Comparison of ENCODE assay signal across 8 mouse cellular contexts in genomic region chr1:55088611-55089497, GRCm38 (mm10). TPM values are rescaled to one million over a fixed set of nuclear protein-coding genes. Genes with fewer than 3 reads are reported as not detected.
DNase-seq lines count a peak whose midpoint lies in the region; ATAC-seq and TF ChIP-seq lines count a peak whose summit lies in the region.

No protein-coding gene starts in this region.

- 0 out of 2 replicates have a peak, but pooled peaks cover 4% of the 10 kb centered on the region for H3K4me1 ChIP-seq in kidney, postnatal 0 days (replicated peaks; ENCODE audit: insufficient read depth, low read length)
- peaks cover 3% of the 10 kb centered on the region; the same call in 1 of the 2 replicates for H3K4me1 ChIP-seq in brown adipose tissue, adult 24 weeks (ENCODE audit: control insufficient read depth, insufficient read depth, insufficient read length, low read length)
- H3K4me1 ChIP-seq in hindbrain, embryonic 16.5 days (ENCODE audit: control insufficient read depth, insufficient read depth, low read depth, low read length): peaks cover 31% of the 10 kb centered on the region
- peaks cover 34% of the 10 kb centered on the region for H3K4me1 ChIP-seq in midbrain, embryonic 16.5 days (ENCODE audit: control insufficient read depth, insufficient read depth, low read length)

- peak overlapping the region; percentile 82 for H3K4me2 ChIP-seq in kidney, postnatal 0 days (ENCODE audit: low read length)
- peak overlapping the region; percentile 79 for H3K4me2 ChIP-seq in hindbrain, embryonic 16.5 days (ENCODE audit: low read length)
- H3K4me2 ChIP-seq in midbrain, embryonic 16.5 days (ENCODE audit: low read length): peak overlapping the region; percentile 52

- 3% methylated on average over 16 of the region's 16 CpGs for WGBS in kidney, postnatal 0 days
- WGBS in hindbrain, embryonic 16.5 days: 6% methylated on average over 16 of the region's 16 CpGs
- 9% methylated on average over 16 of the region's 16 CpGs for WGBS in midbrain, embryonic 16.5 days

- ATAC-seq in kidney, postnatal 0 days (replicated peaks; ENCODE audit: low FRiP score, low read depth): no peak
- ATAC-seq in hindbrain, embryonic 16.5 days: no peak
- ATAC-seq in midbrain, embryonic 16.5 days: no peak

- no peaks in the 10 kb centered on the region for H3K27me3 ChIP-seq in kidney, postnatal 0 days (ENCODE audit: insufficient read depth, low read length)
- no peaks in the 10 kb centered on the region for H3K27me3 ChIP-seq in hindbrain, embryonic 16.5 days (replicated peaks; ENCODE audit: control insufficient read depth, insufficient read depth, low read length)
- H3K27me3 ChIP-seq in midbrain, embryonic 16.5 days (ENCODE audit: control insufficient read depth, insufficient read depth, low read depth, low read length): no peaks in the 10 kb centered on the region

- H3K27ac ChIP-seq in kidney, postnatal 0 days: peak overlapping the region; percentile 99
- H3K27ac ChIP-seq in brown adipose tissue, adult 24 weeks (replicated peaks; ENCODE audit: low read depth, low read length): peak overlapping the region; percentile 94
- H3K27ac ChIP-seq in hindbrain, embryonic 16.5 days (ENCODE audit: low read depth, low read length): peak overlapping the region; percentile 95
- peak overlapping the region; percentile 95 for H3K27ac ChIP-seq in midbrain, embryonic 16.5 days (ENCODE audit: low read length)

- TF ChIP-seq CTCF in kidney, postnatal 0 days (IDR thresholded peaks at IDR 0.05; ENCODE audit: low read depth): no peak

- H3K9me3 ChIP-seq in kidney, postnatal 0 days (replicated peaks; ENCODE audit: low read length): no peaks in the 10 kb centered on the region
- H3K9me3 ChIP-seq in hindbrain, embryonic 16.5 days (ENCODE audit: control insufficient read depth, low read length): no peaks in the 10 kb centered on the region
- H3K9me3 ChIP-seq in midbrain, embryonic 16.5 days (replicated peaks; ENCODE audit: control insufficient read depth, low read length, poor library complexity, severe bottlenecking): no peaks in the 10 kb centered on the region

- H3K4me3 ChIP-seq in kidney, postnatal 0 days (replicated peaks; ENCODE audit: low read depth, low read length): peak overlapping the region; percentile 92
- H3K4me3 ChIP-seq in brown adipose tissue, adult 24 weeks (ENCODE audit: insufficient read depth, low read depth, low read length): peak overlapping the region; percentile 94
- peak overlapping the region; percentile 89 for H3K4me3 ChIP-seq in hindbrain, embryonic 16.5 days (ENCODE audit: low read length)
- H3K4me3 ChIP-seq in midbrain, embryonic 16.5 days (ENCODE audit: low read depth, low read length): peak overlapping the region; percentile 95

- H3K9ac ChIP-seq in kidney, postnatal 0 days (ENCODE audit: low read depth, low read length): peak overlapping the region; percentile 87
- H3K9ac ChIP-seq in hindbrain, embryonic 16.5 days (ENCODE audit: low read depth, low read length): peak overlapping the region; percentile 89
- peak overlapping the region; percentile 96 for H3K9ac ChIP-seq in midbrain, embryonic 16.5 days (ENCODE audit: low read depth, low read length)

- no peak for DNase-seq in kidney, postnatal 0 days (ENCODE audit: low spot score)
- no peak for DNase-seq in kidney, adult 11 months
- no peak for DNase-seq in layer of hippocampus, adult 18-20 months (ENCODE audit: low spot score in 2 of 2)
- no peak for DNase-seq in urinary bladder, postnatal 25 days (ENCODE audit: low spot score)
- no peak for DNase-seq in kidney, postnatal 25 days

- peaks cover 5% of the 10 kb centered on the region; the same call in 1 of the 2 replicates for H3K36me3 ChIP-seq in kidney, postnatal 0 days (ENCODE audit: insufficient read depth, low read length)
- peaks cover 12% of the 10 kb centered on the region; the same call in 1 of the 2 replicates for H3K36me3 ChIP-seq in hindbrain, embryonic 16.5 days (ENCODE audit: control insufficient read depth, insufficient read depth, low read length)
- H3K36me3 ChIP-seq in midbrain, embryonic 16.5 days (ENCODE audit: control insufficient read depth, insufficient read depth, low read length): peaks cover 9% of the 10 kb centered on the region

RNA-seq across cellular contexts. Expression of gene Hspd1, which starts 0.8 kb away (rescaled TPM):
- polyA plus RNA-seq in kidney, postnatal 0 days (2015; fragmentation: Nextera tagmentation; extraction: Ambion mirVana): 315 and 358 TPM in 2 replicates
- polyA plus RNA-seq in brown adipose tissue, adult 24 weeks (2012; ENCODE audit: insufficient read depth, insufficient read length, missing spikeins): 567 and 689 TPM in 2 replicates
- 284 and 285 TPM in 2 replicates for polyA plus RNA-seq in hindbrain, embryonic 16.5 days (2015; fragmentation: Nextera tagmentation; extraction: Ambion mirVana)
- 255 and 276 TPM in 2 replicates for polyA plus RNA-seq in midbrain, embryonic 16.5 days (2015; fragmentation: Nextera tagmentation; extraction: Ambion mirVana)
- 100 to 1,000 TPM; 179 to 181 TPM for total RNA-seq in layer of hippocampus, adult 18-20 months (2021)

RNA-seq across cellular contexts. Expression of gene Hspe1, which starts 0.9 kb away (rescaled TPM):
- polyA plus RNA-seq in kidney, postnatal 0 days (2015; fragmentation: Nextera tagmentation; extraction: Ambion mirVana): 528 and 576 TPM in 2 replicates
- polyA plus RNA-seq in brown adipose tissue, adult 24 weeks (2012; ENCODE audit: insufficient read depth, insufficient read length, missing spikeins): 681 and 735 TPM in 2 replicates
- polyA plus RNA-seq in hindbrain, embryonic 16.5 days (2015; fragmentation: Nextera tagmentation; extraction: Ambion mirVana): 223 and 242 TPM in 2 replicates
- 224 and 238 TPM in 2 replicates for polyA plus RNA-seq in midbrain, embryonic 16.5 days (2015; fragmentation: Nextera tagmentation; extraction: Ambion mirVana)
- total RNA-seq in layer of hippocampus, adult 18-20 months (2021): 100 to 1,000 TPM in 1 of 2 experiments, 10 to 100 TPM in 1; 95.7 to 106 TPM

RNA-seq across cellular contexts. Expression of gene Coq10b, which starts 36.3 kb away (rescaled TPM):
- polyA plus RNA-seq in kidney, postnatal 0 days (2015; fragmentation: Nextera tagmentation; extraction: Ambion mirVana): 23.9 and 25.5 TPM in 2 replicates
- polyA plus RNA-seq in brown adipose tissue, adult 24 weeks (2012; ENCODE audit: insufficient read depth, insufficient read length, missing spikeins): 34.4 and 39.4 TPM in 2 replicates
- polyA plus RNA-seq in hindbrain, embryonic 16.5 days (2015; fragmentation: Nextera tagmentation; extraction: Ambion mirVana): 27.0 and 28.9 TPM in 2 replicates
- 29.9 and 34.4 TPM in 2 replicates for polyA plus RNA-seq in midbrain, embryonic 16.5 days (2015; fragmentation: Nextera tagmentation; extraction: Ambion mirVana)
- 10 to 100 TPM; 18.2 to 19.7 TPM for total RNA-seq in layer of hippocampus, adult 18-20 months (2021)

RNA-seq across cellular contexts. Expression of gene Mob4, which starts 42.2 kb away (rescaled TPM):
- polyA plus RNA-seq in kidney, postnatal 0 days (2015; fragmentation: Nextera tagmentation; extraction: Ambion mirVana): 122 TPM in 2 replicates
- polyA plus RNA-seq in brown adipose tissue, adult 24 weeks (2012; ENCODE audit: insufficient read depth, insufficient read length, missing spikeins): 55.4 and 55.8 TPM in 2 replicates
- 158 and 160 TPM in 2 replicates for polyA plus RNA-seq in hindbrain, embryonic 16.5 days (2015; fragmentation: Nextera tagmentation; extraction: Ambion mirVana)
- polyA plus RNA-seq in midbrain, embryonic 16.5 days (2015; fragmentation: Nextera tagmentation; extraction: Ambion mirVana): 171 and 194 TPM in 2 replicates
- total RNA-seq in layer of hippocampus, adult 18-20 months (2021): 10 to 100 TPM; 54.8 to 55.1 TPM
